Mouse (Mus musculus) naive thymus-derived CD4-positive, alpha-beta T cell, adult 5 months (primary cell): ENCODE results near the gene Mfng. TPM values are rescaled to one million over a fixed set of nuclear protein-coding genes. Genes with fewer than 3 reads are reported as not detected.

Experiments used
- polyA plus RNA-seq: library from polyadenylated mRNA; unstranded; fragments of 100-300 nt; shearing (Covaris generic); gene quantifications from one replicate; pipeline ENCODE4 v1.2.1, GENCODE M21; 2017

Mfng gene
- 120 TPM for polyA plus RNA-seq

DNA sequence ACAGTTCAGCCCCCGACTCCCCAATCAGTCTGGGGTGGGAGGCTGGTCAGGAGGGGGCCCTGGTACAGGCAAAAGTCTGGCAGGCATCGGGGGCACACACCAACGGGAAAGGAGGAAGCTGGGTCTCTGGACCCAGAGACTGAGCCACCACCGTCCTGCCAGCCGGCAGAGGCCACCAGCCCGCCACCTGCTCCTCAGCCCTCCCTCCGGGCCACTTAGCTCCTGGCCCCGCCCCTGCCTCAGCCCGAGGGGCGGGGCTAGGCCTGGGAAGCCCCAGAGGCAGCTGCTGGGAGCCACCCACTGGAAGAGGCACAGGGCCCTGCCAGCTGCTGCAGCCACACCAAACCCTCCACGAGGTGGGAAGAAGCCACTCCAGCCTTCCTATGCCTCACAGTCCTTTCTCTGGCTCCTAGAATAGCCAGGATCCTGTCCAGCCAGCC is at the start of gene Mfng:
Gene Mfng (minus strand): TSS at position 186 of the 440 bp plus-strand sequence.

DNA sequence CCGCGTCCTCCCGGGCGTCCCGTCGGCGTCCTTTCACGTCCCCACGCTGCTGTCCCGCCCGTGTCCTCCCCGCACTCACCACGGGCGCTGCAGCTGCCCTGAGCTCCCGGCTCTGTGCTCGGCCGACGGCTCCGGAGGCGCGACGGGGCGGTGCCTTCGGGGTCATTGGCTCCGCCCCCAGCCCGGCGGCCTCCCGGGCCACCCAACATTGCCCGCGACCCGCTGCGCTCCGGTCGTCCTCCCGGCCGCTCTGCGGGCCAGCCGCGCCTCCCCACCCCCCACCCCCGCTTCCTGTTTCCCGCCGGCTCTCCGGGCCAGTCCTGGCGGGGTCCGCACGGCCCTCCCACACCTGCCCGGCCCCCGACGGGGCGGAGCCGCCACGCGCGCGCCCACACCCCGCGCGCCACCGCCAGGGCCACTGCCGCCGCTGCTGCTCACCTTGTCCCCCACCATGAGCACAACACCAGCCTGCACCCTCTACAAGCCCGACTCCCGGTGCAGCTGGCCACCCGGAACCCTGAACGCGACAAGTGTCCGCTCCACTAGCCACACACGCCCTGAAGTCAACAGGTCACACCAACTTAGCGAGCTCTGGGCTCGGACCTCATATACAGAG is 29.6 kb upstream of the Mfng start, which contains the start of gene Card10:
Gene Card10 (minus strand): TSS at position 267 of the 616 bp plus-strand sequence.

GRCm38 (mm10) chr15:78718290-78719250 is 54.7 kb downstream of the Mfng start, which contains the start of gene Elfn2:
Gene Elfn2 (minus strand): TSS chr15:78718771.

Other genes starting within 250 kb of the Mfng start
- 1.7 TPM for gene C1qtnf6, start 242.1 kb downstream of the Mfng start, polyA plus RNA-seq
- gene Sstr3, start 228.8 kb downstream of the Mfng start, polyA plus RNA-seq = not detected
- 1,303 TPM for gene Rac2, start 200.7 kb downstream of the Mfng start, polyA plus RNA-seq
- 148 TPM for gene Cyth4, start 176.4 kb downstream of the Mfng start, polyA plus RNA-seq
- gene Elfn2, start 54.7 kb downstream of the Mfng start, polyA plus RNA-seq = not detected
- 0.26 TPM for gene Card10, start 29.6 kb upstream of the Mfng start, polyA plus RNA-seq
- 0.14 TPM for gene Cdc42ep1, start 69.1 kb upstream of the Mfng start, polyA plus RNA-seq
- gene Lgals2, start 82.1 kb upstream of the Mfng start, polyA plus RNA-seq = not detected
- 76.2 TPM for gene Gga1, start 103.7 kb upstream of the Mfng start, polyA plus RNA-seq
- gene Gm49510, start 126.2 kb upstream of the Mfng start, polyA plus RNA-seq = 1.9 TPM
- 194 TPM for gene Sh3bp1, start 126.3 kb upstream of the Mfng start, polyA plus RNA-seq
- gene Pdxp, start 140.4 kb upstream of the Mfng start, polyA plus RNA-seq = 10.2 TPM
- gene Lgals1, start 153.2 kb upstream of the Mfng start, polyA plus RNA-seq = 102 TPM
- 31.9 TPM for gene Nol12, start 161.5 kb upstream of the Mfng start, polyA plus RNA-seq
- gene Triobp, start 174.2 kb upstream of the Mfng start, polyA plus RNA-seq = 51.9 TPM